Mouse (Mus musculus) B cell, adult 2 months (primary cell): ENCODE results near the gene Castor2.
A peak's percentile ranks its signal among the peaks of the same experiment; 100 is the strongest.

Source experiments
- DNase-seq, 2 experiments: peaks; one replicate each; pipeline ENCODE4 v3.0.0; 2022

Gene Castor2

GRCm38 (mm10) chr5:134168033-134168432 is 68.5 kb downstream of the Castor2 start:
- no peak for DNase-seq

GRCm38 (mm10) chr5:134169231-134169630 is 69.7 kb downstream of the Castor2 start:
- DNase-seq: no peak

GRCm38 (mm10) chr5:134170167-134170566 is 70.7 kb downstream of the Castor2 start:
- DNase-seq: no peak

- peak; percentile 73 to 75 for DNase-seq
Observed at GRCm38 (mm10) chr5:134173206-134173605, 73.7 kb downstream of the Castor2 start.

- DNase-seq: no peak
Observed at GRCm38 (mm10) chr5:134175696-134176095, 76.2 kb downstream of the Castor2 start.

GRCm38 (mm10) chr5:134176169-134176881 is 76.8 kb downstream of the Castor2 start, which contains the start of gene Rcc1l:
Rcc1l (minus strand) TSS chr5:134176774.
- peak; percentile 84 to 85 for DNase-seq

GRCm38 (mm10) chr5:134178536-134178935 is 79.0 kb downstream of the Castor2 start:
- DNase-seq: no peak

- DNase-seq: peak; percentile 90 to 91
Observed at GRCm38 (mm10) chr5:134179871-134180270, 80.4 kb downstream of the Castor2 start.

GRCm38 (mm10) chr5:134182172-134182571 is 82.7 kb downstream of the Castor2 start:
- DNase-seq: no peak

GRCm38 (mm10) chr5:134182735-134183134 is 83.2 kb downstream of the Castor2 start:
- DNase-seq: no peak

GRCm38 (mm10) chr5:134183162-134183561 is 83.7 kb downstream of the Castor2 start:
- DNase-seq: no peak

- DNase-seq: peak; percentile 100
Observed at GRCm38 (mm10) chr5:134183880-134184808, 84.6 kb downstream of the Castor2 start, which contains the start of gene Gtf2ird2. Gtf2ird2 (plus strand) TSS chr5:134184019.

GRCm38 (mm10) chr5:134186059-134186458 is 86.5 kb downstream of the Castor2 start:
- no peak for DNase-seq

GRCm38 (mm10) chr5:134186961-134187731 is 87.6 kb downstream of the Castor2 start:
- DNase-seq: peak; percentile 91 to 92

GRCm38 (mm10) chr5:134188571-134188970 is 89.1 kb downstream of the Castor2 start:
- no peak for DNase-seq

GRCm38 (mm10) chr5:134193664-134194063 is 94.2 kb downstream of the Castor2 start:
- no peak for DNase-seq
